Mouse (Mus musculus) liver, postnatal 0 days (tissue): ENCODE data around the gene Mybl2.

Experiments used
- CTCF ChIP-seq: sonication (generic); IDR thresholded peaks from 2 replicates; pipeline ENCODE4 v1.5.1; 2016; ENCODE audit warnings: antibody characterized with exemption, low read depth
- EP300 ChIP-seq: IDR thresholded peaks from 2 replicates; pipeline ENCODE4 v1.6.1; 2016; ENCODE audit warnings: antibody characterized with exemption, low read depth, mild to moderate bottlenecking

- TF ChIP-seq CTCF (peak; percentile 66), EP300 (no peak)
Observed at GRCm38 (mm10) chr2:163089475-163090123, 35.1 kb downstream of the Mybl2 start.
